Mouse (Mus musculus) MEL (cell line): Measurements from ENCODE around the gene Rbfox2. TPM values are rescaled to one million over a fixed set of nuclear protein-coding genes. Genes with fewer than 3 reads are reported as not detected.

Experiments used
- DNase-seq: peaks from one replicate; pipeline ENCODE4 v3.0.0; 2011; ENCODE audit warnings: low read depth, low spot score
- H3K27ac ChIP-seq: 2 replicates; pipeline ENCODE4 v1.5.1; 2012; ENCODE audit warnings: low read depth, mild to moderate bottlenecking, control low read depth, low read length, moderate library complexity; ENCODE audit not compliant: control insufficient read depth
- H3K27me3 ChIP-seq, 2 experiments: fragments of 150-350 bp in 1 of 2; sonication (generic) in 1 of 2; 2 replicates each; pipeline ENCODE4 v1.6.1; 2012; ENCODE audit warnings: low read length in 2 of 2, mild to moderate bottlenecking in 2 of 2, improper control_type of control experiment in 1 of 2, moderate library complexity in 1 of 2; ENCODE audit not compliant: insufficient read depth in 2 of 2, control insufficient read depth in 1 of 2
- H3K36me3 ChIP-seq, 2 experiments: 2 replicates each; pipeline ENCODE4 v1.6.1; 2012 to 2014; ENCODE audit warnings: low read length in 2 of 2, improper control_type of control experiment in 1 of 2, inconsistent platforms in 1 of 2, mild to moderate bottlenecking in 1 of 2; ENCODE audit not compliant: insufficient read depth in 2 of 2, control insufficient read depth in 1 of 2
- H3K4me1 ChIP-seq, 2 experiments: fragments of 150-350 bp in 1 of 2; sonication (generic) in 1 of 2; 2 replicates each; pipeline ENCODE4 v1.6.1; 2012; ENCODE audit warnings: low read length in 2 of 2, improper control_type of control experiment in 1 of 2, mild to moderate bottlenecking in 1 of 2; ENCODE audit not compliant: insufficient read depth in 2 of 2, control insufficient read depth in 1 of 2
- H3K4me3 ChIP-seq, 2 experiments: fragments of 150-350 bp in 1 of 2; sonication (generic) in 1 of 2; 2 replicates each; pipeline ENCODE4 v1.5.1; 2012; ENCODE audit warnings: low read depth in 2 of 2, low read length in 2 of 2, mild to moderate bottlenecking in 2 of 2, moderate library complexity in 2 of 2, control low read depth in 1 of 2, improper control_type of control experiment in 1 of 2; ENCODE audit not compliant: control insufficient read depth in 1 of 2, insufficient read depth in 1 of 2
- H3K79me2 ChIP-seq: 2 replicates; pipeline ENCODE4 v1.6.1; 2012; ENCODE audit warnings: mild to moderate bottlenecking, low read length, moderate library complexity; ENCODE audit not compliant: control insufficient read depth, poor library complexity, insufficient read depth
- H3K9ac ChIP-seq: 2 replicates; pipeline ENCODE4 v1.6.1; 2012; ENCODE audit warnings: low read depth, mild to moderate bottlenecking, control low read depth, low read length, moderate library complexity; ENCODE audit not compliant: control insufficient read depth, poor library complexity, severe bottlenecking
- H3K9me3 ChIP-seq: fragments of 150-350 bp; sonication (generic); replicated peaks from 2 replicates; pipeline ENCODE4 v1.6.1; 2012; ENCODE audit warnings: mild to moderate bottlenecking, low read length, improper control_type of control experiment, moderate library complexity; ENCODE audit not compliant: insufficient read depth
- CHD2 ChIP-seq: IDR thresholded peaks from 2 replicates; pipeline ENCODE4 v1.6.1; 2011; ENCODE audit warnings: low read length, improper control_type of control experiment
- EP300 ChIP-seq, 2 experiments: IDR thresholded peaks; 2 replicates each; pipeline ENCODE4 v1.6.1; 2011; ENCODE audit warnings: improper control_type of control experiment in 2 of 2, low read length in 2 of 2, low read depth in 1 of 2, mild to moderate bottlenecking in 1 of 2
- ETS1 ChIP-seq: IDR thresholded peaks from 2 replicates; pipeline ENCODE4 v1.6.1; 2012; ENCODE audit warnings: low read depth, mild to moderate bottlenecking, inconsistent platforms, low read length, improper control_type of control experiment, moderate library complexity
- GABPA ChIP-seq: IDR thresholded peaks from 2 replicates; pipeline ENCODE4 v1.6.1; 2012; ENCODE audit warnings: low read depth, mild to moderate bottlenecking, inconsistent platforms, low read length, improper control_type of control experiment, moderate library complexity
- GATA1 ChIP-seq: IDR thresholded peaks from 2 replicates; pipeline ENCODE4 v1.6.1; 2011; ENCODE audit warnings: low read depth, low read length, improper control_type of control experiment
- JUND ChIP-seq: IDR thresholded peaks from 2 replicates; pipeline ENCODE4 v1.6.1; 2011; ENCODE audit warnings: low read depth, mild to moderate bottlenecking, improper control_type of control experiment, low read length
- MAZ ChIP-seq: IDR thresholded peaks from 2 replicates; pipeline ENCODE4 v1.6.1; 2012; ENCODE audit warnings: low read depth, mild to moderate bottlenecking, inconsistent platforms, low read length, improper control_type of control experiment
- MEF2A ChIP-seq: IDR thresholded peaks from 2 replicates; pipeline ENCODE4 v1.6.1; 2014; ENCODE audit warnings: low read depth, mild to moderate bottlenecking, inconsistent platforms, low read length, improper control_type of control experiment; ENCODE audit not compliant: poor library complexity, insufficient replicate concordance, severe bottlenecking; ENCODE audit errors: extremely low read depth
- MYC ChIP-seq: IDR thresholded peaks from 2 replicates; pipeline ENCODE4 v1.6.1; 2011; ENCODE audit warnings: low read depth, mild to moderate bottlenecking, low read length, improper control_type of control experiment, moderate library complexity
- NELFE ChIP-seq: IDR thresholded peaks from 2 replicates; pipeline ENCODE4 v1.6.1; 2011; ENCODE audit warnings: low read depth, low read length, improper control_type of control experiment
- NRF1 ChIP-seq: IDR thresholded peaks from 2 replicates; pipeline ENCODE4 v1.6.1; 2014; ENCODE audit warnings: low read depth, mild to moderate bottlenecking, inconsistent platforms, low read length, improper control_type of control experiment, moderate library complexity; ENCODE audit not compliant: poor library complexity, insufficient read depth, severe bottlenecking
- POLR2AphosphoS2 ChIP-seq: IDR thresholded peaks from 2 replicates; pipeline ENCODE4 v1.6.1; 2011; ENCODE audit warnings: low read length, improper control_type of control experiment
- POLR2AphosphoS5 ChIP-seq: IDR thresholded peaks from 2 replicates; pipeline ENCODE4 v1.6.1; 2012; ENCODE audit warnings: low read depth, borderline replicate concordance, mild to moderate bottlenecking, inconsistent platforms, low read length, moderate library complexity, mixed read lengths
- RCOR1 ChIP-seq: IDR thresholded peaks from 2 replicates; pipeline ENCODE4 v1.6.1; 2012; ENCODE audit warnings: low read depth, mild to moderate bottlenecking, inconsistent platforms, low read length, improper control_type of control experiment
- SIN3A ChIP-seq: IDR thresholded peaks from 2 replicates; pipeline ENCODE4 v1.6.1; 2012; ENCODE audit warnings: low read length, improper control_type of control experiment, inconsistent platforms
- TAL1 ChIP-seq: IDR thresholded peaks from 2 replicates; pipeline ENCODE4 v1.6.1; 2012; ENCODE audit warnings: mild to moderate bottlenecking, inconsistent platforms, low read length, moderate library complexity, mixed read lengths
- TCF12 ChIP-seq: IDR thresholded peaks from 2 replicates; pipeline ENCODE4 v1.6.1; 2014; ENCODE audit warnings: low read depth, mild to moderate bottlenecking, inconsistent platforms, low read length, improper control_type of control experiment, moderate library complexity
- UBTF ChIP-seq: IDR thresholded peaks from 2 replicates; pipeline ENCODE4 v1.6.1; 2012; ENCODE audit warnings: low read depth, mild to moderate bottlenecking, inconsistent platforms, low read length, improper control_type of control experiment, moderate library complexity, borderline replicate concordance; ENCODE audit not compliant: insufficient read depth
- USF1 ChIP-seq: IDR thresholded peaks from 2 replicates; pipeline ENCODE4 v1.6.1; 2014; ENCODE audit warnings: low read depth, mild to moderate bottlenecking, inconsistent platforms, low read length, improper control_type of control experiment, moderate library complexity
- USF2 ChIP-seq, 2 experiments: IDR thresholded peaks; 2 replicates each; pipeline ENCODE4 v1.6.1; 2011 to 2012; ENCODE audit warnings: improper control_type of control experiment in 2 of 2, low read length in 2 of 2, borderline replicate concordance in 1 of 2, inconsistent platforms in 1 of 2, low read depth in 1 of 2, mild to moderate bottlenecking in 1 of 2; ENCODE audit not compliant: insufficient read depth in 1 of 2
- ZC3H11A ChIP-seq: IDR thresholded peaks from 2 replicates; pipeline ENCODE4 v1.6.1; 2012; ENCODE audit warnings: low read depth, mild to moderate bottlenecking, inconsistent platforms, low read length, improper control_type of control experiment
- ZMIZ1 ChIP-seq: IDR thresholded peaks from 2 replicates; pipeline ENCODE4 v1.6.1; 2012; ENCODE audit warnings: low read depth, mild to moderate bottlenecking, inconsistent platforms, low read length, improper control_type of control experiment, moderate library complexity
- ZNF384 ChIP-seq: IDR thresholded peaks from 2 replicates; pipeline ENCODE4 v1.6.1; 2012; ENCODE audit warnings: low read depth, mild to moderate bottlenecking, inconsistent platforms, low read length, improper control_type of control experiment
- polyA plus RNA-seq, 2 experiments: library from polyadenylated mRNA; stranded (reverse) in 1 of 2; unstranded in 1 of 2; fragments of >175 nt in 1 of 2; fragments of >200 nt in 1 of 2; gene quantifications; 2 replicates each; pipeline versions ENCODE4 v1.2.1 to v1.2.4; 2012; ENCODE audit warnings: low replicate concordance in 2 of 2, low read depth in 1 of 2; ENCODE audit not compliant: insufficient read length in 2 of 2, insufficient read depth in 1 of 2, missing spikeins in 1 of 2
- total RNA-seq: library from RNA; depleted of rRNA; stranded (reverse); fragments of 300-350 nt; gene quantifications from 2 replicates; pipeline ENCODE4 v1.2.3, GENCODE M21; 2012

The Rbfox2 gene
- total and polyA plus RNA-seq, 3 experiments, result 3.4 to 6.0 TPM; not detected in 1

DNA sequence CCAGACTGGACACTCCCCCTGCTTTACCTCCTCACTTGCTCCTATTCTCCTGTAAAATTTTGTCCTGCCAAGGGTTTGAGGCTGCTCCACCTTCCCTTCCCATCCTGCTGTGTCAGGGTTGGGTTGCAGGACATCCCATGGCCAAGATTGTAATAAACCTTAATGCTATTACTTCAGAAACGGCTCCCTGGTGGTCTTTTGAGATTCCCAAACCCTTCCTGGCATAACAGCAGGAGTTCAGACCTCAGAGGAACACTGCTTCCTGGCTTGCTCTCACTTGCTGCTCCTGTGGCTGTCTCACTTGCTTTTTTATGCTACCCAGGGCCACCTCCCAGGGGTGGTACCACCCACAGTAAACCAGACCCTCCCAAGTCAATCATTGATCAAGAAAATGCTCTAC is 254.6 kb downstream of the Rbfox2 start:
- peaks cover 0 to 2% of the 10 kb centered on the region in 2 experiments; a peak in 1 of 4 replicates for H3K36me3 ChIP-seq
- H3K79me2 ChIP-seq, result no peaks in the 10 kb centered on the region
- DNase-seq, result no peak
- H3K9me3 ChIP-seq, result no peaks in the 10 kb centered on the region
- no peak overlapping the region for H3K4me3 ChIP-seq
- H3K27ac ChIP-seq, result no peak overlapping the region
- TF ChIP-seq RCOR1 (no peak), POLR2AphosphoS5 (no peak), USF1 (no peak), USF2 (IDR thresholded peaks at IDR 0.05; ENCODE audit: borderline replicate concordance in 1 of 2, insufficient read depth in 1 of 2, low read depth in 1 of 2, low read length in 2 of 2) (no peak), ZNF384 (no peak), MAZ (no peak), TAL1 (no peak)
- no peaks in the 10 kb centered on the region for H3K27me3 ChIP-seq
- peaks cover 0 to 15% of the 10 kb centered on the region in 2 experiments; a peak in 2 of 4 replicates for H3K4me1 ChIP-seq
- no peak overlapping the region for H3K9ac ChIP-seq

GRCm38 (mm10) chr15:77050570-77050969 is 256.2 kb downstream of the Rbfox2 start, which contains the start of gene Mb:
TSS of gene Mb (minus strand) at chr15:77050670.
- no peak within 1 kb of the TSS for H3K4me3 ChIP-seq
- no peak within 1 kb of the TSS for H3K27ac ChIP-seq
- H3K4me1 ChIP-seq, result peaks cover 0 to 8% of the 10 kb centered on the region in 2 experiments; a peak in 2 of 4 replicates
- H3K27me3 ChIP-seq, result no peaks in the 10 kb centered on the region
- no peak for DNase-seq
- TF ChIP-seq GATA1, result no peak
- TF ChIP-seq ZMIZ1, result no peak
- no peak for TF ChIP-seq ZC3H11A
- TF ChIP-seq JUND, result no peak
- no peak for TF ChIP-seq ETS1
- no peak for TF ChIP-seq EP300 (IDR thresholded peaks at IDR 0.05; ENCODE audit: low read depth in 1 of 2, low read length in 2 of 2)
- TF ChIP-seq POLR2AphosphoS5, result no peak
- no peak for TF ChIP-seq NELFE
- no peak for TF ChIP-seq SIN3A
- no peak for TF ChIP-seq UBTF
- no peak for TF ChIP-seq POLR2AphosphoS2
- TF ChIP-seq TCF12, result no peak
- no peak for TF ChIP-seq CHD2
- no peak for TF ChIP-seq NRF1
- no peak for TF ChIP-seq GABPA
- no peak for TF ChIP-seq MYC
- TF ChIP-seq MAZ, result no peak
- no peak for TF ChIP-seq MEF2A
- no peaks in the 10 kb centered on the region for H3K79me2 ChIP-seq
- H3K9ac ChIP-seq, result no peak within 1 kb of the TSS
- H3K36me3 ChIP-seq, result no peaks in the 10 kb centered on the region; a peak in 1 of 4 replicates
- H3K9me3 ChIP-seq, result no peaks in the 10 kb centered on the region
